Mouse (Mus musculus) c-Kit-positive CD71-negative TER-119-negative erythroid progenitor cells, embryonic 14.5 days (primary cell): ENCODE results near the gene Samt3.

Experiments
- DNase-seq: peaks from one replicate; pipeline ENCODE4 v3.0.0-alpha.2; 2013; ENCODE audit warnings: low read depth

Gene Samt3

GRCm38 (mm10) chrX:86043899-86044298, at the start of gene Samt3:
Samt3 (plus strand) TSS chrX:86044199.
- no peak for DNase-seq

GRCm38 (mm10) chrX:86016591-86016990, 27.4 kb upstream of the Samt3 start:
- DNase-seq = no peak

- no peak for DNase-seq
Measured at GRCm38 (mm10) chrX:86088672-86089071, 44.7 kb downstream of the Samt3 start.
